Mouse (Mus musculus) ovary, postnatal 36 days (tissue): ENCODE measurements around the gene Phactr4.
"Not testable (repeated sequence)": the region's sequence is repeated elsewhere in the genome, so short reads cannot be mapped to it uniquely, and the experiment has no call there.

ENCODE experiments used
- DNase-seq: peaks from one replicate; pipeline ENCODE4 v3.0.0; 2022; ENCODE audit warnings: low spot score, mixed read lengths

The Phactr4 gene

GRCm38 (mm10) chr4:132421923-132422782, at the start of gene Phactr4:
Gene Phactr4, minus strand, starts transcription at chr4:132422489.
- peak; percentile 98 for DNase-seq

GRCm38 (mm10) chr4:132469873-132470272, 47.6 kb upstream of the Phactr4 start:
- no peak for DNase-seq

- DNase-seq, result no peak
These were observed 41.9 kb upstream of the Phactr4 start for GRCm38 (mm10) chr4:132464255-132464613.

GRCm38 (mm10) chr4:132463430-132464254, 41.4 kb upstream of the Phactr4 start, which contains the start of gene Med18:
Gene Med18, minus strand, starts transcription at chr4:132463921.
- peak; percentile 90 for DNase-seq

GRCm38 (mm10) chr4:132462836-132463235, 40.5 kb upstream of the Phactr4 start:
- DNase-seq, result no peak

GRCm38 (mm10) chr4:132460225-132460624, 37.9 kb upstream of the Phactr4 start:
- no peak for DNase-seq

- no peak for DNase-seq
These were observed 33.3 kb upstream of the Phactr4 start for GRCm38 (mm10) chr4:132455561-132455960.

GRCm38 (mm10) chr4:132455146-132455545, 32.9 kb upstream of the Phactr4 start:
- no peak for DNase-seq

GRCm38 (mm10) chr4:132454216-132454615, 31.9 kb upstream of the Phactr4 start:
- no peak for DNase-seq

- DNase-seq, result no peak
These were observed 27.5 kb upstream of the Phactr4 start for GRCm38 (mm10) chr4:132449778-132450177.

- DNase-seq, result no peak
These were observed 23.8 kb upstream of the Phactr4 start for GRCm38 (mm10) chr4:132446105-132446504.

- no peak for DNase-seq
These were observed 22.2 kb upstream of the Phactr4 start for GRCm38 (mm10) chr4:132444516-132444915.

GRCm38 (mm10) chr4:132437857-132438256, 15.6 kb upstream of the Phactr4 start:
- no peak for DNase-seq

GRCm38 (mm10) chr4:132432717-132433372, 10.6 kb upstream of the Phactr4 start:
- no peak for DNase-seq

GRCm38 (mm10) chr4:132428022-132428542, 5.8 kb upstream of the Phactr4 start:
- peak; percentile 19 for DNase-seq

- no peak for DNase-seq
These were observed 5.2 kb upstream of the Phactr4 start for GRCm38 (mm10) chr4:132427493-132427892.

- DNase-seq, result no peak
These were observed 3.7 kb upstream of the Phactr4 start for GRCm38 (mm10) chr4:132426021-132426420.

- no peak for DNase-seq
These were observed 2.5 kb upstream of the Phactr4 start for GRCm38 (mm10) chr4:132424765-132425164.

- no peak for DNase-seq
These were observed 750 bp downstream of the Phactr4 start for GRCm38 (mm10) chr4:132421556-132421922.

- DNase-seq, result no peak
These were observed 1.8 kb downstream of the Phactr4 start for GRCm38 (mm10) chr4:132420471-132420870.

- no peak for DNase-seq
These were observed 6.3 kb downstream of the Phactr4 start for GRCm38 (mm10) chr4:132415966-132416365.

- not testable (repeated sequence) for DNase-seq
These were observed 9.0 kb downstream of the Phactr4 start for GRCm38 (mm10) chr4:132413257-132413656.
